Mouse (Mus musculus) lung, adult 2 months (tissue): ENCODE results near the gene Hist3h2ba.

ENCODE experiments used
- CTCF ChIP-seq: fragments of 200-500 bp; IDR thresholded peaks from 2 replicates; pipeline ENCODE4 v1.5.1; 2011; ENCODE audit warnings: mild to moderate bottlenecking, low read length, control low read depth; ENCODE audit not compliant: insufficient read depth
- POLR2A ChIP-seq: fragments of 200-500 bp; IDR thresholded peaks from 2 replicates; pipeline ENCODE4 v1.6.1; 2011; ENCODE audit warnings: low read depth, mild to moderate bottlenecking, control low read depth, low read length, borderline replicate concordance; ENCODE audit errors: extremely low read depth

GRCm38 (mm10) chr11:58927790-58928651 lies 20.7 kb upstream of the Hist3h2ba start:
- TF ChIP-seq CTCF (peak; percentile 58), POLR2A (peak; percentile 51; the same call in 1 of the 2 replicates)
